Comparison of ENCODE assay signal across 11 mouse cellular contexts in the genomic region with DNA sequence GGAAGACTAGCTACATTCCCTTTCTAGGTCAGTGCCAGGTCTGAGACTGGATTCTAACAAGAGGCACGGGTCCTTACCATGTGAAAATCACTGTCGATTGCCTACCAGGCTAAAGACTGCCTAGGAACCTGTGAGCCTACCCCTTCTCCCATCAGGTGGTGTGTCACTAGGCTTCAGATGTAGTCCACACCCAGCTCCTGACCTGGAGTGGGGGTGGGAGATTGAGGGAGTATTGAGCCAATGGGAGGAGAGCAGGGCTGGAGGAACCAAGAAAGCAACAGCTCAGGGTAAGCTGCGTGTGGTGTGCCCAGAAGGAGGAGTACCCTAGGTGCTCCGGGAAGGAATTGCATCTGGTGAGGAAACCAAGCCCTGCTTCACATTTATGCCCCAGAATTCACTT. TPM values are rescaled to one million over a fixed set of nuclear protein-coding genes. Genes with fewer than 3 reads are reported as not detected.
DNase-seq lines count a peak whose midpoint lies in the region; ATAC-seq and TF ChIP-seq lines count a peak whose summit lies in the region.
"Had no signal": no experiment of that assay in that cellular context is flagged by ENCODE, and none has a peak within 500 bp of the region (broad histone marks: within the 10 kb centered on the region; RNA-seq: fewer than 3 reads in every experiment).

No protein-coding gene starts in this region.

- TF ChIP-seq CTCF in stomach, postnatal 0 days (IDR thresholded peaks at IDR 0.05; ENCODE audit: low read depth): no peak

- TF ChIP-seq EP300 in stomach, postnatal 0 days (optimal IDR thresholded peaks at IDR 0.05): no peak

- H3K27ac ChIP-seq in neural tube, embryonic 12.5 days: no peak overlapping the region
- peak overlapping the region; percentile 75 for H3K27ac ChIP-seq in midbrain, embryonic 12.5 days (replicated peaks)
- H3K27ac ChIP-seq in stomach, postnatal 0 days (replicated peaks): no peak overlapping the region
- H3K27ac ChIP-seq: limb, embryonic 12.5 days had no signal

- 65% methylated on average over 4 of the region's 4 CpGs for WGBS in neural tube, embryonic 12.5 days
- WGBS in midbrain, embryonic 12.5 days: 64% methylated on average over 4 of the region's 4 CpGs
- 35% methylated on average over 4 of the region's 4 CpGs for WGBS in stomach, postnatal 0 days

- H3K4me1 ChIP-seq in neural tube, embryonic 12.5 days: peaks cover 43% of the 10 kb centered on the region
- peaks cover 51% of the 10 kb centered on the region for H3K4me1 ChIP-seq in midbrain, embryonic 12.5 days
- no peaks in the 10 kb centered on the region; the same call in 1 of the 2 replicates for H3K4me1 ChIP-seq in stomach, postnatal 0 days (replicated peaks; ENCODE audit: control insufficient read depth, insufficient read depth)

- no peak overlapping the region for H3K4me3 ChIP-seq in neural tube, embryonic 12.5 days
- no peak overlapping the region for H3K4me3 ChIP-seq in midbrain, embryonic 12.5 days
- no peak overlapping the region for H3K4me3 ChIP-seq in stomach, postnatal 0 days (ENCODE audit: low read depth, low read length)
- H3K4me3 ChIP-seq: limb, embryonic 12.5 days had no signal

- peak overlapping the region; percentile 35; the same call in 1 of the 2 replicates for H3K4me2 ChIP-seq in neural tube, embryonic 12.5 days (replicated peaks)
- 0 out of 2 replicates have a peak overlapping the region, but pooled peaks have one; percentile 32 for H3K4me2 ChIP-seq in midbrain, embryonic 12.5 days (replicated peaks)
- H3K4me2 ChIP-seq in stomach, postnatal 0 days (replicated peaks; ENCODE audit: low read depth): no peak overlapping the region
- H3K4me2 ChIP-seq: limb, embryonic 12.5 days had no signal

- peak overlapping the region; percentile 29; the same call in 1 of the 2 replicates for H3K9ac ChIP-seq in neural tube, embryonic 12.5 days
- H3K9ac ChIP-seq in midbrain, embryonic 12.5 days (replicated peaks): peak overlapping the region; percentile 41
- no peak overlapping the region for H3K9ac ChIP-seq in stomach, postnatal 0 days (ENCODE audit: low read length)
- H3K9ac ChIP-seq: limb, embryonic 12.5 days had no signal

- DNase-seq in frontal cortex, postnatal 25 days (ENCODE audit: low spot score in 2 of 2): no peak
- DNase-seq in neural tube, embryonic 10.5 days (ENCODE audit: extremely low spot score, low spot score): no peak
- DNase-seq in stomach, postnatal 0 days (ENCODE audit: low spot score): no peak
- DNase-seq in kidney, postnatal 4 days: no peak
- DNase-seq: heart, postnatal 10 days; lung, postnatal 36 days had no signal

- no peaks in the 10 kb centered on the region for H3K9me3 ChIP-seq in neural tube, embryonic 12.5 days
- no peaks in the 10 kb centered on the region for H3K9me3 ChIP-seq in midbrain, embryonic 12.5 days
- no peaks in the 10 kb centered on the region for H3K9me3 ChIP-seq in stomach, postnatal 0 days (ENCODE audit: control insufficient read depth, low read length)
- H3K9me3 ChIP-seq: limb, embryonic 12.5 days had no signal

- ATAC-seq in frontal cortex, adult (ENCODE audit: low TSS enrichment): peak; percentile 28
- ATAC-seq in neural tube, embryonic 12.5 days (ENCODE audit: low FRiP score, low read depth): no peak
- peak; percentile 13; the same call in 1 of the 2 replicates for ATAC-seq in midbrain, embryonic 12.5 days (ENCODE audit: low FRiP score, low read depth)
- peak; percentile 36 for ATAC-seq in stomach, postnatal 0 days (ENCODE audit: low FRiP score, low TSS enrichment)
- ATAC-seq in erythroblast, adult 5-6 weeks (replicated peaks; ENCODE audit: low FRiP score, poor library complexity, severe bottlenecking): no peak

- peaks cover 5% of the 10 kb centered on the region; the same call in 1 of the 2 replicates for H3K27me3 ChIP-seq in neural tube, embryonic 12.5 days (replicated peaks)
- peaks cover 11% of the 10 kb centered on the region for H3K27me3 ChIP-seq in midbrain, embryonic 12.5 days
- H3K27me3 ChIP-seq in stomach, postnatal 0 days (ENCODE audit: control insufficient read depth, insufficient read depth, low read length): no peaks in the 10 kb centered on the region

- H3K36me3 ChIP-seq in neural tube, embryonic 12.5 days: peaks cover 15% of the 10 kb centered on the region
- H3K36me3 ChIP-seq in midbrain, embryonic 12.5 days: peaks cover 44% of the 10 kb centered on the region
- no peaks in the 10 kb centered on the region for H3K36me3 ChIP-seq in stomach, postnatal 0 days (ENCODE audit: control insufficient read depth, insufficient read depth, low read length)

RNA-seq across cellular contexts. Expression of gene Abcc3, which starts 21.2 kb away (rescaled TPM):
- 0.52 and 1.0 TPM in 2 replicates for polyA plus RNA-seq in neural tube, embryonic 12.5 days (2016; fragmentation: Nextera tagmentation; extraction: Ambion mirVana)
- 0.57 and 0.89 TPM in 2 replicates for polyA plus RNA-seq in midbrain, embryonic 12.5 days (2016; fragmentation: Nextera tagmentation; extraction: Ambion mirVana)
- polyA plus RNA-seq in stomach, postnatal 0 days (2015; fragmentation: Nextera tagmentation; extraction: Ambion mirVana): 25.3 and 31.4 TPM in 2 replicates
- total RNA-seq in erythroblast, adult 5-6 weeks (2015; ENCODE audit: low replicate concordance): 4.2 TPM in 1 of 2 replicates, not detected in the other
- 3.2 and 8.6 TPM in 2 replicates for total RNA-seq in erythroblast, adult 5-6 weeks (2017; ENCODE audit: low replicate concordance)

RNA-seq across cellular contexts. Expression of gene Cacna1g, which starts 60.0 kb away (rescaled TPM):
- 10.3 and 12.0 TPM in 2 replicates for polyA plus RNA-seq in neural tube, embryonic 12.5 days (2016; fragmentation: Nextera tagmentation; extraction: Ambion mirVana)
- polyA plus RNA-seq in midbrain, embryonic 12.5 days (2016; fragmentation: Nextera tagmentation; extraction: Ambion mirVana): 16.2 and 16.5 TPM in 2 replicates
- polyA plus RNA-seq in stomach, postnatal 0 days (2015; fragmentation: Nextera tagmentation; extraction: Ambion mirVana): 1.8 and 2.0 TPM in 2 replicates
- total RNA-seq in erythroblast, adult 5-6 weeks (2015; ENCODE audit: low replicate concordance): 109 and 122 TPM in 2 replicates
- 78.9 and 102 TPM in 2 replicates for total RNA-seq in erythroblast, adult 5-6 weeks (2017; ENCODE audit: low replicate concordance)

Comparison
In these comparisons a context has a peak if more than half of its experiments do, and no peak if none do; other contexts are left out.
1. ATAC-seq: peak in frontal cortex, adult (single experiment), midbrain, embryonic 12.5 days (single experiment) and stomach, postnatal 0 days (single experiment); none in neural tube, embryonic 12.5 days (single experiment) and erythroblast, adult 5-6 weeks (single experiment).
2. RNA of gene Abcc3, which starts 21.2 kb away (polyA plus RNA-seq): 25.3 to 31.4 TPM in stomach, postnatal 0 days; 0.57 to 0.89 TPM in midbrain, embryonic 12.5 days and 0.52 to 1.0 TPM in neural tube, embryonic 12.5 days; every median in the first group is over 10 times any median in the second.